Mouse (Mus musculus) testis, adult 2 months (tissue): ENCODE measurements around the gene Aig1.

Experiments
- CTCF ChIP-seq: fragments of 200-500 bp; IDR thresholded peaks from 2 replicates; pipeline ENCODE4 v1.5.1; 2012; ENCODE audit warnings: low read depth, mild to moderate bottlenecking, inconsistent platforms, low read length, moderate library complexity; ENCODE audit not compliant: control insufficient read depth, insufficient read depth, insufficient replicate concordance
- POLR2A ChIP-seq: fragments of 200-500 bp; IDR thresholded peaks from 2 replicates; pipeline ENCODE4 v1.6.1; 2012; ENCODE audit warnings: low read depth, mild to moderate bottlenecking, inconsistent platforms, low read length, moderate library complexity; ENCODE audit not compliant: control insufficient read depth

- TF ChIP-seq CTCF (no peak), POLR2A (no peak)
Observed at GRCm38 (mm10) chr10:13693276-13693675, 175.5 kb downstream of the Aig1 start.
